Mouse (Mus musculus) erythroblast, embryonic 14.5 days (primary cell): ENCODE results near the gene Asxl2.

Experiments
- GATA1 ChIP-seq: IDR thresholded peaks from 2 replicates; pipeline ENCODE4 v1.6.1; 2012; ENCODE audit warnings: low read length, inconsistent platforms, mixed read lengths
- TAL1 ChIP-seq: IDR thresholded peaks from 3 replicates; pipeline ENCODE4 v1.6.1; 2012; ENCODE audit warnings: low read length, inconsistent platforms, mixed read lengths

- TF ChIP-seq TAL1 (no peak), GATA1 (no peak)
Measured at GRCm38 (mm10) chr12:3525536-3525935, 98.9 kb downstream of the Asxl2 start.
